In genomic region chr8:123421325-123421724, GRCm38 (mm10) we compare ENCODE assay signal across 24 mouse cellular contexts. TPM values are rescaled to one million over a fixed set of nuclear protein-coding genes. Genes with fewer than 3 reads are reported as not detected.
DNase-seq lines count a peak whose midpoint lies in the region; ATAC-seq lines count a peak whose summit lies in the region.
"Had no signal": no experiment of that assay in that cellular context is flagged by ENCODE, and none has a peak within 500 bp of the region (broad histone marks: within the 10 kb centered on the region; RNA-seq: fewer than 3 reads in every experiment).

No protein-coding gene starts in this region.

- 93% methylated on average over 19 of the region's 19 CpGs for WGBS in forebrain, embryonic 11.5 days
- WGBS in forebrain, embryonic 12.5 days, result 91% methylated on average over 19 of the region's 19 CpGs
- WGBS in heart, embryonic 10.5 days, result 85% methylated on average over 19 of the region's 19 CpGs
- WGBS in neural tube, embryonic 13.5 days, result 89% methylated on average over 19 of the region's 19 CpGs

- H3K9ac ChIP-seq in forebrain, embryonic 11.5 days (ENCODE audit: low read length), result no peak overlapping the region
- no peak overlapping the region for H3K9ac ChIP-seq in forebrain, embryonic 12.5 days
- H3K9ac ChIP-seq in neural tube, embryonic 13.5 days, result peak overlapping the region; percentile 31; the same call in 1 of the 2 replicates
- H3K9ac ChIP-seq: embryonic facial prominence, embryonic 12.5 days; embryonic facial prominence, embryonic 15.5 days; forebrain, embryonic 15.5 days; hindbrain, embryonic 12.5 days; hindbrain, embryonic 15.5 days had no signal

- peaks cover under 1% of the 10 kb centered on the region; the same call in 1 of the 2 replicates for H3K9me3 ChIP-seq in forebrain, embryonic 11.5 days (ENCODE audit: control insufficient read depth, low read length)
- H3K9me3 ChIP-seq in forebrain, embryonic 12.5 days, result 0 out of 2 replicates have a peak, but pooled peaks cover under 1% of the 10 kb centered on the region
- no peaks in the 10 kb centered on the region for H3K9me3 ChIP-seq in heart, embryonic 10.5 days
- peaks cover 2% of the 10 kb centered on the region; the same call in 1 of the 2 replicates for H3K9me3 ChIP-seq in neural tube, embryonic 13.5 days
- H3K9me3 ChIP-seq: embryonic facial prominence, embryonic 15.5 days; forebrain, embryonic 15.5 days had no signal

- H3K36me3 ChIP-seq in forebrain, embryonic 11.5 days (ENCODE audit: control insufficient read depth, insufficient read depth, low read length), result peaks cover 15% of the 10 kb centered on the region
- H3K36me3 ChIP-seq in forebrain, embryonic 12.5 days (replicated peaks), result peaks cover 59% of the 10 kb centered on the region
- H3K36me3 ChIP-seq in heart, embryonic 10.5 days, result no peaks in the 10 kb centered on the region
- peaks cover 65% of the 10 kb centered on the region for H3K36me3 ChIP-seq in neural tube, embryonic 13.5 days
- H3K36me3 ChIP-seq: embryonic facial prominence, embryonic 12.5 days; embryonic facial prominence, embryonic 15.5 days had no signal

- H3K4me1 ChIP-seq in forebrain, embryonic 11.5 days (replicated peaks; ENCODE audit: control insufficient read depth, insufficient read depth, low read length), result no peaks in the 10 kb centered on the region
- peaks cover 30% of the 10 kb centered on the region for H3K4me1 ChIP-seq in forebrain, embryonic 12.5 days
- H3K4me1 ChIP-seq in heart, embryonic 10.5 days, result peaks cover 15% of the 10 kb centered on the region; the same call in 1 of the 2 replicates
- peaks cover 38% of the 10 kb centered on the region for H3K4me1 ChIP-seq in neural tube, embryonic 13.5 days (replicated peaks)
- H3K4me1 ChIP-seq: embryonic facial prominence, embryonic 12.5 days; embryonic facial prominence, embryonic 15.5 days had no signal

- peak; percentile 54 for DNase-seq in forebrain, embryonic 11.5 days (ENCODE audit: low spot score)
- DNase-seq in heart, adult 11 months, result peak; percentile 87
- no peak for DNase-seq in heart, embryonic 10.5 days (ENCODE audit: low spot score)
- DNase-seq in neural tube, embryonic 10.5 days (ENCODE audit: extremely low spot score, low spot score), result no peak
- DNase-seq: adrenal gland, adult 2 months; adrenal gland, postnatal 14 days; cerebellum, adult 11 months; cerebellum, adult 2 months; cerebellum, adult 9-11 months; cerebellum, postnatal 25 days; gastrocnemius, postnatal 10 days; heart, adult 2 months; kidney, adult 18-20 months had no signal

- no peak overlapping the region for H3K4me3 ChIP-seq in forebrain, embryonic 11.5 days (ENCODE audit: low read depth, low read length)
- H3K4me3 ChIP-seq in forebrain, embryonic 12.5 days (replicated peaks), result no peak overlapping the region
- no peak overlapping the region for H3K4me3 ChIP-seq in heart, embryonic 10.5 days
- no peak overlapping the region for H3K4me3 ChIP-seq in neural tube, embryonic 13.5 days
- H3K4me3 ChIP-seq: embryonic facial prominence, embryonic 12.5 days; embryonic facial prominence, embryonic 15.5 days; forebrain, embryonic 15.5 days; heart, adult 2 months; hindbrain, embryonic 12.5 days had no signal

- H3K27me3 ChIP-seq in forebrain, embryonic 11.5 days (ENCODE audit: control insufficient read depth, insufficient read depth, low read length), result no peaks in the 10 kb centered on the region
- H3K27me3 ChIP-seq in forebrain, embryonic 12.5 days, result no peaks in the 10 kb centered on the region
- H3K27me3 ChIP-seq in heart, embryonic 10.5 days (ENCODE audit: insufficient read depth, poor library complexity, severe bottlenecking), result peaks cover 16% of the 10 kb centered on the region; the same call in 1 of the 2 replicates
- H3K27me3 ChIP-seq in neural tube, embryonic 13.5 days, result no peaks in the 10 kb centered on the region
- H3K27me3 ChIP-seq: embryonic facial prominence, embryonic 12.5 days; embryonic facial prominence, embryonic 15.5 days; forebrain, embryonic 15.5 days; hindbrain, embryonic 12.5 days; hindbrain, embryonic 15.5 days had no signal

- no peak overlapping the region for H3K27ac ChIP-seq in forebrain, embryonic 11.5 days (ENCODE audit: low read depth, low read length)
- H3K27ac ChIP-seq in forebrain, embryonic 12.5 days, result no peak overlapping the region
- no peak overlapping the region for H3K27ac ChIP-seq in heart, embryonic 10.5 days
- H3K27ac ChIP-seq in neural tube, embryonic 13.5 days (replicated peaks), result no peak overlapping the region
- H3K27ac ChIP-seq: embryonic facial prominence, embryonic 12.5 days; embryonic facial prominence, embryonic 15.5 days; forebrain, embryonic 15.5 days; heart, adult 2 months; hindbrain, embryonic 12.5 days; hindbrain, embryonic 15.5 days had no signal

- ATAC-seq in forebrain, embryonic 11.5 days (replicated peaks; ENCODE audit: low FRiP score), result no peak
- no peak for ATAC-seq in forebrain, embryonic 12.5 days (ENCODE audit: low FRiP score)
- no peak for ATAC-seq in neural tube, embryonic 13.5 days (ENCODE audit: low read depth)
- ATAC-seq: intestine, embryonic 16.5 days; Patski had no signal

- no peak overlapping the region for H3K4me2 ChIP-seq in forebrain, embryonic 11.5 days (ENCODE audit: low read depth, low read length, severe bottlenecking)
- H3K4me2 ChIP-seq in forebrain, embryonic 12.5 days, result no peak overlapping the region
- H3K4me2 ChIP-seq in neural tube, embryonic 13.5 days, result no peak overlapping the region
- H3K4me2 ChIP-seq: embryonic facial prominence, embryonic 12.5 days; forebrain, embryonic 15.5 days; hindbrain, embryonic 12.5 days; hindbrain, embryonic 15.5 days had no signal

RNA-seq across cellular contexts. Expression of gene Def8, which starts 2.0 kb away (rescaled TPM):
- polyA plus RNA-seq in forebrain, embryonic 11.5 days (2014; fragmentation: Nextera tagmentation; extraction: Ambion mirVana), result 46.3 and 48.1 TPM in 2 replicates
- 42.9 and 46.6 TPM in 2 replicates for polyA plus RNA-seq in forebrain, embryonic 12.5 days (2016; fragmentation: Nextera tagmentation; extraction: Ambion mirVana)
- 36.4 and 38.6 TPM in 2 replicates for polyA plus RNA-seq in heart, embryonic 10.5 days (2016; fragmentation: Nextera tagmentation; extraction: Ambion mirVana)
- 43.3 and 44.5 TPM in 2 replicates for polyA plus RNA-seq in neural tube, embryonic 13.5 days (2015; fragmentation: Nextera tagmentation; extraction: Ambion mirVana)

RNA-seq across cellular contexts. Expression of gene Tubb3, which starts 10.1 kb away (rescaled TPM):
- polyA plus RNA-seq in forebrain, embryonic 11.5 days (2014; fragmentation: Nextera tagmentation; extraction: Ambion mirVana), result 556 and 641 TPM in 2 replicates
- 827 and 897 TPM in 2 replicates for polyA plus RNA-seq in forebrain, embryonic 12.5 days (2016; fragmentation: Nextera tagmentation; extraction: Ambion mirVana)
- 10.5 and 15.8 TPM in 2 replicates for polyA plus RNA-seq in heart, embryonic 10.5 days (2016; fragmentation: Nextera tagmentation; extraction: Ambion mirVana)
- polyA plus RNA-seq in neural tube, embryonic 13.5 days (2015; fragmentation: Nextera tagmentation; extraction: Ambion mirVana), result 1,543 and 1,658 TPM in 2 replicates

RNA-seq across cellular contexts. Expression of gene Mc1r, which starts 14.4 kb away (rescaled TPM):
- polyA plus RNA-seq in forebrain, embryonic 11.5 days (2014; fragmentation: Nextera tagmentation; extraction: Ambion mirVana), result 0.16 and 0.31 TPM in 2 replicates
- polyA plus RNA-seq in forebrain, embryonic 12.5 days (2016; fragmentation: Nextera tagmentation; extraction: Ambion mirVana), result 0.13 and 0.14 TPM in 2 replicates
- not detected in 2 replicates for polyA plus RNA-seq in heart, embryonic 10.5 days (2016; fragmentation: Nextera tagmentation; extraction: Ambion mirVana)
- 0.21 and 0.22 TPM in 2 replicates for polyA plus RNA-seq in neural tube, embryonic 13.5 days (2015; fragmentation: Nextera tagmentation; extraction: Ambion mirVana)
- polyA plus RNA-seq: adrenal gland, adult 2 months; heart, adult 2 months; heart, embryonic 11.5 days; heart, postnatal 0 days; intestine, embryonic 16.5 days had no signal

RNA-seq across cellular contexts. Expression of gene Tcf25, which starts 47.8 kb away (rescaled TPM):
- 166 and 186 TPM in 2 replicates for polyA plus RNA-seq in forebrain, embryonic 11.5 days (2014; fragmentation: Nextera tagmentation; extraction: Ambion mirVana)
- polyA plus RNA-seq in forebrain, embryonic 12.5 days (2016; fragmentation: Nextera tagmentation; extraction: Ambion mirVana), result 174 and 194 TPM in 2 replicates
- 153 and 172 TPM in 2 replicates for polyA plus RNA-seq in heart, embryonic 10.5 days (2016; fragmentation: Nextera tagmentation; extraction: Ambion mirVana)
- polyA plus RNA-seq in neural tube, embryonic 13.5 days (2015; fragmentation: Nextera tagmentation; extraction: Ambion mirVana), result 317 and 328 TPM in 2 replicates

RNA-seq across cellular contexts. Expression of gene Afg3l1, which starts 56.4 kb away (rescaled TPM):
- 44.3 and 51.0 TPM in 2 replicates for polyA plus RNA-seq in forebrain, embryonic 11.5 days (2014; fragmentation: Nextera tagmentation; extraction: Ambion mirVana)
- polyA plus RNA-seq in forebrain, embryonic 12.5 days (2016; fragmentation: Nextera tagmentation; extraction: Ambion mirVana), result 69.7 and 71.1 TPM in 2 replicates
- polyA plus RNA-seq in heart, embryonic 10.5 days (2016; fragmentation: Nextera tagmentation; extraction: Ambion mirVana), result 56.3 and 63.8 TPM in 2 replicates
- polyA plus RNA-seq in neural tube, embryonic 13.5 days (2015; fragmentation: Nextera tagmentation; extraction: Ambion mirVana), result 50.8 and 54.0 TPM in 2 replicates

Comparison
In these comparisons a context has a peak if more than half of its experiments do, and no peak if none do; other contexts are left out.
1. DNase-seq: peak in forebrain, embryonic 11.5 days (single experiment) and heart, adult 11 months (single experiment); none in heart, embryonic 10.5 days (single experiment) and neural tube, embryonic 10.5 days (single experiment).
2. RNA of gene Tubb3, which starts 10.1 kb away (polyA plus RNA-seq): 1,543 to 1,658 TPM in neural tube, embryonic 13.5 days, 827 to 897 TPM in forebrain, embryonic 12.5 days and 556 to 641 TPM in forebrain, embryonic 11.5 days; 10.5 to 15.8 TPM in heart, embryonic 10.5 days; every median in the first group is over 10 times any median in the second.